Mouse (Mus musculus) embryonic fibroblast, embryonic 13.5 days (primary cell): Measurements from ENCODE around the gene Copg2.
"Not testable (repeated sequence)": the region's sequence is repeated elsewhere in the genome, so short reads cannot be mapped to it uniquely, and the experiment has no call there.

Experiments
- CTCF ChIP-seq: IDR thresholded peaks from 2 replicates; pipeline ENCODE4 v1.5.1; 2011; ENCODE audit warnings: mild to moderate bottlenecking, control low read depth, low read length, moderate library complexity, borderline replicate concordance; ENCODE audit not compliant: insufficient read depth
- POLR2A ChIP-seq: IDR thresholded peaks from 2 replicates; pipeline ENCODE4 v1.6.1; 2011; ENCODE audit warnings: low read depth, mild to moderate bottlenecking, control low read depth, low read length, moderate library complexity

- not testable (repeated sequence) for TF ChIP-seq CTCF, POLR2A
Observed at GRCm38 (mm10) chr6:30802915-30803314, 93.7 kb downstream of the Copg2 start.
